Mouse (Mus musculus): Measurements from ENCODE around the gene Rsc1a1. TPM values are rescaled to one million over a fixed set of nuclear protein-coding genes. Genes with fewer than 3 reads are reported as not detected.

Rsc1a1 gene
- total and polyA plus RNA-seq, 3 experiments = 4.6 TPM; not detected in 2

DNA sequence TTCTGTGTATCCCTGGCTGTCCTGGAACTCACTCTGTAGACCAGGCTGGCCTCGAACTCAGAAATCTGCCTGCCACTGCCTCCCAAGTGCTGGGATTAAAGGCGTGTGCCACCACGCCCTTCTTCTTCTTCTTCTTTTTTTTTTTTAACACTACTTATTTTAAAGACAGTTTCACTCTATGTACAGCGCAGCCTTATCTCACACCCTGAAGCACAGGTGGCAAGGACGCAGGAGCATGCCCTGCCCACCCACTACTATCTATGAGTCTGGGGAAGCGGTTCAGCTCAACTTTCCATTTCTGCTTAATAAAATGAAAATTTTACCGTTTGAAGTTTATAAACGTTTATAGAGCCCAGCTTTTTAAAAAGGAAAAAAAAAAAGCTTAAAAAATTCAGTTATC is 3.1 kb upstream of the Rsc1a1 start:
- Histone ChIP-seq H3K79me2 (replicated peaks; ENCODE audit: control insufficient read depth, insufficient read depth, low read length) (no peaks in the 10 kb centered on the region), H3K36me3 (ENCODE audit: control insufficient read depth, insufficient read depth, low read length) (no peaks in the 10 kb centered on the region; the same call in none of the 2 replicates), H3K27me3 (ENCODE audit: control insufficient read depth, insufficient read depth, low read length) (no peaks in the 10 kb centered on the region), H3K9ac (ENCODE audit: low read depth, low read length) (no peak overlapping the region), H3K4me3 (no peak overlapping the region), H3K27ac (no peak overlapping the region), H3K4me1 (ENCODE audit: control insufficient read depth, insufficient read depth, low read length) (no peaks in the 10 kb centered on the region)
- TF ChIP-seq CTCF (IDR thresholded peaks at IDR 0.05) = no peak
- no peak for TF ChIP-seq EP300 (IDR thresholded peaks at IDR 0.05; ENCODE audit: insufficient read depth, low read depth, low read length)
- no peak for TF ChIP-seq POLR2A (IDR thresholded peaks at IDR 0.05; ENCODE audit: insufficient read depth, low read depth, low read length)
- intact Hi-C loops (cut with DNase I) = no loop called here
- WGBS = 89% methylated on average over 8 of the region's 8 CpGs
- DNase-seq = no peak

DNA sequence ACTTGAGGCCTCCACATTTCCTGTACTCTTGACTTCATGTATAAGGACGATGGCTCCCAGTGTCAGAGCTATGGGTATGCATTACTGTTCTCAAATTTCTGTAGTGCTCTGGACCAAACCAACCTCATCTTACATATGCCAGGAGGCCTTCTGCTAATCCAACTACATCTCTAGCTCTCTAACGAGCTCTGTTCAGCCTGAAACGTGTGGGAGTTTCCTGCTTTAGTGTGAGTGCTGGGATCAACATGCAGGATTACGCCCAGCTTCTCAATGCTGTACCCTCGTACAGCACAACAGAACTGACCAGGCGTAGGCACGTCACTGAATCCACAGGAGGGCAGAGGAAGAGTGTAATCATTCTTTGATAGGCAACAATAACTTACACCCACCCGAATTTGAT is 1.1 kb upstream of the Rsc1a1 start:
- intact Hi-C loops (cut with DNase I) = no loop called here
- DNase-seq = no peak
- WGBS = 51% methylated on average over 8 of the region's 8 CpGs
- Histone ChIP-seq H3K4me3 (no peak overlapping the region), H3K27ac (no peak overlapping the region), H3K9ac (ENCODE audit: low read depth, low read length) (no peak overlapping the region), H3K79me2 (replicated peaks; ENCODE audit: control insufficient read depth, insufficient read depth, low read length) (no peaks in the 10 kb centered on the region), H3K4me1 (ENCODE audit: control insufficient read depth, insufficient read depth, low read length) (peaks cover 5% of the 10 kb centered on the region), H3K36me3 (ENCODE audit: control insufficient read depth, insufficient read depth, low read length) (peaks cover 4% of the 10 kb centered on the region), H3K27me3 (ENCODE audit: control insufficient read depth, insufficient read depth, low read length) (no peaks in the 10 kb centered on the region)
- TF ChIP-seq POLR2A (IDR thresholded peaks at IDR 0.05; ENCODE audit: insufficient read depth, low read depth, low read length) (no peak), CTCF (IDR thresholded peaks at IDR 0.05) (no peak), EP300 (IDR thresholded peaks at IDR 0.05; ENCODE audit: insufficient read depth, low read depth, low read length) (no peak)

DNA sequence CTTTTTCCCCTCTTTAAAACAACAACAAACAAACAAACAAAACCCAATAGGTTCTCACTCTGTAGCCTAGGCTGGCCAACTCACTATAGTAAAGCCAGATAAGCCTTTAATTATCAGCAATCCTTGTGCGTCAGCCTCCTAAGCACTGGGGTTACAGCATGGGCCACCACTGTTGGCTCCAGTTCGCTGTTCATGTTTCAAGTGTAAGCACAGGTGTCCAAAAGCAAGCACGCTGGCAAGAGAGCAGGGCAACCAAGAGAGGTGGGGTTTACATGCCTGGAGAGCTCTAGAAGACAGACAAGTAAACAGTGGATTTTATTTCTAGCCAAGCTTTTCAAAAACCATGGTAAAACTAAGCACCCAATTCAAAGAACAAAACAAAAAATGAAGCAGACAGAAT is 694 bp upstream of the Rsc1a1 start:
- no peaks in the 10 kb centered on the region for H3K27me3 ChIP-seq (ENCODE audit: control insufficient read depth, insufficient read depth, low read length)
- H3K4me1 ChIP-seq (ENCODE audit: control insufficient read depth, insufficient read depth, low read length) = peaks cover 5% of the 10 kb centered on the region
- no peak overlapping the region for H3K9ac ChIP-seq (ENCODE audit: low read depth, low read length)
- DNase-seq = no peak
- H3K79me2 ChIP-seq (replicated peaks; ENCODE audit: control insufficient read depth, insufficient read depth, low read length) = no peaks in the 10 kb centered on the region
- no peak for TF ChIP-seq EP300 (IDR thresholded peaks at IDR 0.05; ENCODE audit: insufficient read depth, low read depth, low read length)
- no peak for TF ChIP-seq CTCF (IDR thresholded peaks at IDR 0.05)
- no peak for TF ChIP-seq POLR2A (IDR thresholded peaks at IDR 0.05; ENCODE audit: insufficient read depth, low read depth, low read length)
- H3K4me3 ChIP-seq = no peak overlapping the region
- 54% methylated on average over 3 of the region's 3 CpGs for WGBS
- intact Hi-C loops (cut with DNase I) = no loop called here
- H3K27ac ChIP-seq = no peak overlapping the region
- peaks cover 4% of the 10 kb centered on the region for H3K36me3 ChIP-seq (ENCODE audit: control insufficient read depth, insufficient read depth, low read length)

DNA sequence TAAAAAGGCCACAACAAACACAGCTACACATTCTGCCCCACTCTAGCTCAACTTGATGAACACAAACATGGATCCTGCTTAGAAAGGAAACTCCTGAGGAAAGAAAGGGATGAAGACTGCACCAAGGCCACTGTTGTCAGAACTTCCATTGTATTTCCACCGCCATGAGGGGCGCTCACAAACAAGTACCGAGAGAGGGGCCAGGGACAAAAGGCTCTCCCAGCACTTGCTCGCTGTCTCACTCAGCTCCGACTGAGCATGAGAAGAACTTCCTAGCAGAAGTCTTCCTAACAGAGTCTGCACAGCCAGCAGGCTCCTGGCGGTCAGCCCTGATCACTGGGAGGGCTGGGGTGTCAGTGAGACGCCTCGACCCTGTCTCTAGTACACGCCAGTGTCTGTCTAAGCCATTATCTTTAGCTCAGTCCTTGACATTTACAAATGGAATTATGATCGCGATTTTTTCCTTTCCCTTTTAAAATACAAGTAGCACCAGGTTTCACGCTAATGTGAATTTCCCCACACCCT is 2.6 kb downstream of the Rsc1a1 start:
- WGBS = 49% methylated on average over 12 of the region's 12 CpGs
- no peak for TF ChIP-seq EP300 (IDR thresholded peaks at IDR 0.05; ENCODE audit: insufficient read depth, low read depth, low read length)
- TF ChIP-seq POLR2A (IDR thresholded peaks at IDR 0.05; ENCODE audit: insufficient read depth, low read depth, low read length) = no peak
- TF ChIP-seq CTCF (IDR thresholded peaks at IDR 0.05) = no peak
- H3K9ac ChIP-seq (ENCODE audit: low read depth, low read length) = no peak overlapping the region
- peaks cover 4% of the 10 kb centered on the region for H3K36me3 ChIP-seq (ENCODE audit: control insufficient read depth, insufficient read depth, low read length)
- no peaks in the 10 kb centered on the region for H3K27me3 ChIP-seq (ENCODE audit: control insufficient read depth, insufficient read depth, low read length)
- intact Hi-C loops (cut with DNase I) = loop anchor here (2.0 kb wide), 1 partner anchor 18 kb away; the partner anchor contains the start of gene Plekhm2
- no peak overlapping the region; the same call in 1 of the 2 replicates for H3K27ac ChIP-seq
- DNase-seq = peak; percentile 38 to 39
- peaks cover 5% of the 10 kb centered on the region for H3K4me1 ChIP-seq (ENCODE audit: control insufficient read depth, insufficient read depth, low read length)
- H3K4me3 ChIP-seq = no peak overlapping the region
- H3K79me2 ChIP-seq (replicated peaks; ENCODE audit: control insufficient read depth, insufficient read depth, low read length) = no peaks in the 10 kb centered on the region

DNA sequence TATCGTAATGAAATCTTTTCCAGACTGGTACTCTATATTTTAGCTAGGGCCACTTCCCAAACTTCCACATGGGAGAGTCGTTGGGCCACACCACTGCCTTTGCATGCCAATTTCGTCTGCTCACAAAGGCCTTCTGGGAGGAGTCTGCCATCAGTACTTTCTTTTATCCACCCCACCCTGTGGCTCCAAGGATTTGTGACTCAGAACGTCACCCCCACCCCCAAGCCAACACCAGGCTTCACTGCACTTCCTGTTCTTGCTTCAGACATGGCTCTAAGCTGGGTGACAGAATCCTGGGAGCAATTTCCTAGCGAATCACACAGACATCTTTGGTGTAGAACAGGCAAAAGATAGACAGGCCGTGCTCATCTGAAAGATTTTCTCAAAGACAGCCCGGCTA is 3.6 kb downstream of the Rsc1a1 start:
- 34% methylated on average over 7 of the region's 7 CpGs for WGBS
- peaks cover 5% of the 10 kb centered on the region for H3K4me1 ChIP-seq (ENCODE audit: control insufficient read depth, insufficient read depth, low read length)
- TF ChIP-seq EP300 (IDR thresholded peaks at IDR 0.05; ENCODE audit: insufficient read depth, low read depth, low read length) = no peak
- TF ChIP-seq POLR2A (IDR thresholded peaks at IDR 0.05; ENCODE audit: insufficient read depth, low read depth, low read length) = no peak
- no peak for TF ChIP-seq CTCF (IDR thresholded peaks at IDR 0.05)
- no peak overlapping the region; the same call in 1 of the 2 replicates for H3K27ac ChIP-seq
- intact Hi-C loops (cut with DNase I) = loop anchor here (2.0 kb wide), 1 partner anchor 17 kb away; the partner anchor contains the start of gene Plekhm2
- no peak overlapping the region for H3K9ac ChIP-seq (ENCODE audit: low read depth, low read length)
- peak in 1 of 2 experiments; percentile 52 for DNase-seq
- H3K36me3 ChIP-seq (ENCODE audit: control insufficient read depth, insufficient read depth, low read length) = peaks cover 4% of the 10 kb centered on the region
- H3K4me3 ChIP-seq = no peak overlapping the region
- H3K79me2 ChIP-seq (replicated peaks; ENCODE audit: control insufficient read depth, insufficient read depth, low read length) = no peaks in the 10 kb centered on the region
- H3K27me3 ChIP-seq (ENCODE audit: control insufficient read depth, insufficient read depth, low read length) = no peaks in the 10 kb centered on the region

DNA sequence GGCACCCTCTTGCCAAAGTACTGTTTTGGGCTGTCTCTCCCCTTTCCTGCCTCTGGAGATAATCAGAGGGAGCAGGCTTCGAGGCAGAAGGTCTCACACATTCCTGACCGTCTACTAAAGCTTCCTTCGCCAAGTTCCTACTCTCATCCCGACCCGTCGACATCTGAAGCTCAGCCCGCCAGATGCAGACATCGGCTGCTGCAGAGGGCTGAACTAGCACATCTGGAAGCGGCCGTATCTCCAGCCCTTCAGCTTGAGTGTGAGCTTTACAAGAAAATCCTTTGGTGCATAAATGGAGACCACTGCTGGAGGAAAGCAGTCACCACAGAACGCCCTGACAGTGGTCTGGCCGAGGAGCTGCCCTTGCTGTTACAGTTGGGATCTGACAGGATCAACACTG is 4.5 kb downstream of the Rsc1a1 start:
- no peak for DNase-seq
- TF ChIP-seq CTCF (IDR thresholded peaks at IDR 0.05) (no peak), POLR2A (IDR thresholded peaks at IDR 0.05; ENCODE audit: insufficient read depth, low read depth, low read length) (no peak), EP300 (IDR thresholded peaks at IDR 0.05; ENCODE audit: insufficient read depth, low read depth, low read length) (no peak)
- Histone ChIP-seq H3K4me3 (no peak overlapping the region), H3K27ac (no peak overlapping the region), H3K36me3 (ENCODE audit: control insufficient read depth, insufficient read depth, low read length) (peaks cover 4% of the 10 kb centered on the region), H3K9ac (ENCODE audit: low read depth, low read length) (no peak overlapping the region), H3K4me1 (ENCODE audit: control insufficient read depth, insufficient read depth, low read length) (peaks cover 6% of the 10 kb centered on the region), H3K27me3 (ENCODE audit: control insufficient read depth, insufficient read depth, low read length) (no peaks in the 10 kb centered on the region), H3K79me2 (replicated peaks; ENCODE audit: control insufficient read depth, insufficient read depth, low read length) (no peaks in the 10 kb centered on the region)
- WGBS = 43% methylated on average over 12 of the region's 12 CpGs
- intact Hi-C loops (cut with DNase I) = no loop called here

Measured in heart, adult 2 months (tissue).